Mouse (Mus musculus) cortical plate, adult 2 months (tissue): Measurements from ENCODE around the gene Abl2.

Experiments used
- CTCF ChIP-seq: fragments of 200-500 bp; IDR thresholded peaks from 2 replicates; pipeline ENCODE4 v1.5.1; 2011; ENCODE audit warnings: mild to moderate bottlenecking, control low read depth, low read length; ENCODE audit not compliant: insufficient read depth; ENCODE audit errors: extremely low read depth
- POLR2A ChIP-seq: fragments of 200-500 bp; IDR thresholded peaks from 2 replicates; pipeline ENCODE4 v1.6.1; 2011; ENCODE audit warnings: mild to moderate bottlenecking, low read length, control low read depth; ENCODE audit not compliant: insufficient read depth; ENCODE audit errors: extremely low read depth

- TF ChIP-seq CTCF = no peak
- no peak for TF ChIP-seq POLR2A
Observed at GRCm38 (mm10) chr1:156589811-156590305, 31.3 kb downstream of the Abl2 start.
